Mouse (Mus musculus) heart, embryonic 12.5 days (tissue): ENCODE measurements around the gene Pknox1. TPM values are rescaled to one million over a fixed set of nuclear protein-coding genes. Genes with fewer than 3 reads are reported as not detected.
"Not testable (repeated sequence)": the region's sequence is repeated elsewhere in the genome, so short reads cannot be mapped to it uniquely, and the experiment has no call there.

Source experiments
- ATAC-seq: fragments of 200-750 bp; cut with Nextera tagmentation; 2 replicates; pipeline ENCODE4 v1.8.0; 2017; ENCODE audit warnings: moderate TSS enrichment, moderate library complexity; ENCODE audit not compliant: insufficient number of reproducible peaks, low FRiP score
- H3K27ac ChIP-seq: fragments of 300-500 bp; sonication (generic); 2 replicates; pipeline ENCODE4 v1.5.1; 2016; ENCODE audit warnings: mild to moderate bottlenecking, moderate library complexity; ENCODE audit not compliant: poor library complexity, severe bottlenecking
- H3K27me3 ChIP-seq: fragments of 300-500 bp; sonication (generic); replicated peaks from 2 replicates; pipeline ENCODE4 v1.6.1; 2016; ENCODE audit warnings: mild to moderate bottlenecking, moderate library complexity
- H3K36me3 ChIP-seq: fragments of 300-500 bp; sonication (generic); 2 replicates; pipeline ENCODE4 v1.6.1; 2016; ENCODE audit warnings: mild to moderate bottlenecking, moderate library complexity
- H3K4me1 ChIP-seq: fragments of 300-500 bp; sonication (generic); replicated peaks from 2 replicates; pipeline ENCODE4 v1.6.1; 2016; ENCODE audit warnings: mild to moderate bottlenecking
- H3K4me2 ChIP-seq: fragments of 300-500 bp; sonication (generic); 2 replicates; pipeline ENCODE4 v1.6.1; 2016; ENCODE audit warnings: mild to moderate bottlenecking, moderate library complexity
- H3K4me3 ChIP-seq: fragments of 300-500 bp; sonication (generic); 2 replicates; pipeline ENCODE4 v1.5.1; 2016; ENCODE audit warnings: mild to moderate bottlenecking
- H3K9ac ChIP-seq: fragments of 300-500 bp; sonication (generic); 2 replicates; pipeline ENCODE4 v1.6.1; 2016; ENCODE audit warnings: mild to moderate bottlenecking, moderate library complexity
- H3K9me3 ChIP-seq: fragments of 300-500 bp; sonication (generic); replicated peaks from 2 replicates; pipeline ENCODE4 v1.6.1; 2016; ENCODE audit warnings: mild to moderate bottlenecking, moderate library complexity
- WGBS: fragments of 180-500 bp; shearing (Covaris S2); methylation state at CpG from one replicate; pipeline ENCODE4 v1.1.7; 2016; 5-methylcytosine and 5-hydroxymethylcytosine counted together
- polyA plus RNA-seq: library from polyadenylated mRNA; unstranded; fragments of >200 nt; fragmentation: Nextera tagmentation; extraction: Ambion mirVana; gene quantifications from 2 replicates; pipeline ENCODE4 v1.2.1, GENCODE M21; 2016

Gene Pknox1
- polyA plus RNA-seq, 1 experiment from 2014 or later = 20.2 TPM

DNA sequence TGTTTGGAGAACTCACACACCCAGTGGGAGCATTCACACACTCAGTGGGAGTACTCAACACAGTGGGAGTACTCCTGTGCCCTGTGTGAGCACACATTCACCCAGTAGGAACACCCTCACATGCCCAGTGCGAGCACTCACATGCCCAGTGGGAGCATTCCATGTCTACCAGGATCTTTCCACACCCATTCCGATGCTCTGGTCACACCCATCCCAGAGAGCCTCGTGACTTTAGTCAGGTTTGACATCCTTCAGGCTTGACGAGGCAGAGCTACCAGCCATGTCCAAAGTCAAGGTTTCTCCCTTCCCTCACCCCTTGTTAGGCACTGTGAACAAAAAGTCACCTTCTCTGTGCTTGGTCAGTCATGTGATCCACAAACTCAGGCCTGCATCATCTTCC is 29.2 kb upstream of the Pknox1 start:
- WGBS = 60% methylated on average over 4 of the region's 4 CpGs
- Histone ChIP-seq H3K4me3 (no peak overlapping the region), H3K4me2 (no peak overlapping the region), H3K27ac (peak overlapping the region; percentile 47; the same call in 1 of the 2 replicates), H3K4me1 (peaks cover 11% of the 10 kb centered on the region), H3K9ac (no peak overlapping the region), H3K36me3 (peaks cover 20% of the 10 kb centered on the region), H3K9me3 (no peaks in the 10 kb centered on the region), H3K27me3 (no peaks in the 10 kb centered on the region)
- no peak for ATAC-seq

DNA sequence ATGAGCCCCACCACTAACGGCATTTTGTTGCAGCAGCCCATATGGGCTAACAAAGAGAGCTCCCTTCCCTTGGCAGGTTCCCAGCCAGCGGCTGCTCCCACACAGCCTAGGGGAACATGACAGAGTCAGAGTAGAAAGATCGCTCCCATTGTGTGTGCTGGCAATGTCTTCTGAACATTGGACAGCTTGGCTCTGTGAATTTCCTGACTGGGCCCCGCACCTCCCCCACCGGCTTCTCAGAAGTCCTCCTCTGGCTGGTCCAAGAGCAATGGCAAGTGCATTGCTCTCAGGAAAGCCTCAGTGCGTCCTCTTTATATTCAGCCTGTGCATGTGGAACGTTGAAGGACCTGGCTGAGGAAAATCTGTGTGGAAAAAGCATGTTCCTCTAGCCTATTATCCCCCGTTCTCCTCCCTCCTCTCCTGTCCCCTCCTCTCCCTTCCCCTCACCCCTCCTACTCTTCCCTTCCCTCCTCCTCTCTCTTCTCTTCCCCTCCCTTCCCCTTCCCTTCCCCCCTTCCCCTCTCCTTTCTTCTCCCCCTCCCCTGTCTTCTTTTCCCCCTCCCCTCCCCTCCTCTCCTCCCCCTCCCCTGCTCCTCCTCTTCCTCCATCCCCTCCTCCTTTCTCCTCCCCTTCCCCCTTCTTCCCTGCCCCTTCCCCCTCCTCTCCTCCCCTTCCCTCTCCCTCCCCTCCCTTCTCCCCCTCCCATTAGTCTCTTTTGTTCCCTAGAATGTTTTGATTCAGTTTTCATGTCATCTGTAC is 28.5 kb upstream of the Pknox1 start:
- H3K4me2 ChIP-seq = peak overlapping the region; percentile 6; the same call in 1 of the 2 replicates
- ATAC-seq = peak; percentile 52; the same call in 1 of the 2 replicates
- no peaks in the 10 kb centered on the region for H3K9me3 ChIP-seq
- peaks cover 13% of the 10 kb centered on the region for H3K36me3 ChIP-seq
- no peak overlapping the region for H3K4me3 ChIP-seq
- no peak overlapping the region for H3K9ac ChIP-seq
- H3K27me3 ChIP-seq = no peaks in the 10 kb centered on the region
- H3K4me1 ChIP-seq = peaks cover 11% of the 10 kb centered on the region
- 36% methylated on average over 8 of the region's 8 CpGs for WGBS
- H3K27ac ChIP-seq = peak overlapping the region; percentile 47; the same call in 1 of the 2 replicates

DNA sequence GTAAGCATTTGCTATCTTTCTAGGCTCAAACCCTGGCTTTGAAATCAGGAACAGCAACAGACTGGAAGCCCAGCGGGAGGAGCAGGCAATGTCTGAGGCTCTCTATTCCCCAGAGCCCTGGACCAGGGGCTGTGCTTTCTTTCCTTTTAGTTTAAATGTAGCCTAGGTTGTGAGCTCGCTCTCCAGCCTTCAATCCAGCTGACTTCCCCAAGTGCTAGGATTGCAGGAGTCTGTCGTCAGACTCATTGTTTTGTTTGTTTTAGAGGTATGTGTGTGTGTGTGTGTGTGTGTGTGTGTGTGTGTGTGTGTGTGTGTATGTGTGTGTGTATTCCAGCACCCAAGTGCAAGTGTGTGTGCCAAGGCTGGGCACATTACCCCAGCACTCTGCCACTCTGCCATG is 24.4 kb upstream of the Pknox1 start:
- H3K27me3 ChIP-seq = no peaks in the 10 kb centered on the region
- no peak for ATAC-seq

DNA sequence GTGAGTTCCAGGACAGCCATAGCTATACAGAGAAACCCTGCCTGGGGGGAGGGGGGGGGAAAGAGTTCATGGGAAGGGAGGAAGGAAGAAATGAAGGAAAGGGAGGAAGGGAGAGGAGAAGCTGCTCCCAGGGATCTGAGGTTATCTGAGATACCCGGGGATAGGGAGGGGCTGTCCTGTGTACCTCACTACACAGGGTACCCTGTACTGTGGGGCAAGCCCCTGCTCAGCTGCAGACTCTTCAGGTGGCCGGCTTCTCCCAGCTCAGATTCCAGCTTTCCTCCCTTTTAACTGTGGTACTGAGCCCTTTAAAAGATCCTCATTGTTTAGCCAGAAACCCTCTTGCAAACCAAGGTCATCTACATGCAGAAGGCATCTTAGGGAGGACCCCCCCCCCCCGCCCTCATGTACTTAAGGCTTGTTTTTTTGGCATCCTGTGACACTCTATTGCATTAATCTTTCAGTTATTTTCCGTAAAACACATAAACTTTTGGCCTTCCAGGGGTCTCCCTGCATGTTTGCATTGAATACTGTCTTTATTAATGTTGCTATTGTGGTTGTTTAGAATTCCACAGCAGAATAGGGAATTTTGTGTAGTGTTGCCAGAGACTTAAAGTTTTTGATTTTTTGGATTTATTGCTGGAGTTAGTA is 23.6 kb upstream of the Pknox1 start:
- H3K4me2 ChIP-seq = no peak overlapping the region
- no peak overlapping the region for H3K4me3 ChIP-seq
- H3K27ac ChIP-seq = no peak overlapping the region
- H3K9ac ChIP-seq = no peak overlapping the region
- WGBS = 71% methylated on average over 4 of the region's 4 CpGs
- H3K27me3 ChIP-seq = no peaks in the 10 kb centered on the region
- no peaks in the 10 kb centered on the region for H3K9me3 ChIP-seq
- ATAC-seq = no peak
- H3K4me1 ChIP-seq = peaks cover 11% of the 10 kb centered on the region
- no peaks in the 10 kb centered on the region for H3K36me3 ChIP-seq

More for the DNA sequence above, 24.4 kb upstream of the Pknox1 start:
- Histone ChIP-seq H3K4me1 (peaks cover 19% of the 10 kb centered on the region), H3K9ac (no peak overlapping the region), H3K36me3 (no peaks in the 10 kb centered on the region), H3K27ac (no peak overlapping the region), H3K9me3 (no peaks in the 10 kb centered on the region), H3K4me2 (no peak overlapping the region), H3K4me3 (no peak overlapping the region)
- 49% methylated on average over 3 of the region's 3 CpGs for WGBS

DNA sequence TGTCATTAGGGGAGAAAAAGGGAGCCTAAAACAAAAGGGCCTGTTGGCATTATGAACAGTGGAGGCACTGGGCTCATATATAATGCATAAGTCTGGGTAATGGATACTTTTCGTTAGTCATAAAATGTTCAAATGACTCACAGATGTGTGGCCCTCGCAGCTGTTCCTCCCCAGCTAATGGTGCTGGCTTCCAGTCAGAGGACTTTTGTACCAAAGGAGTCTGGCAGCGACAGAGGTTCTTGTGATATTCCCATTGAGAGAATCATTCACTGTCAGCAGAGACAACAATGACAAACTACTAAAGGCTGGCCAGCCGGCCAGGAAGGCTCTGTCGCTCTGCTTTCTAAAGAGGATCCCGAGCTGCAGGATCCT is 23.1 kb upstream of the Pknox1 start:
- H3K4me1 ChIP-seq = peaks cover 8% of the 10 kb centered on the region
- no peak overlapping the region for H3K4me3 ChIP-seq
- no peak overlapping the region for H3K27ac ChIP-seq
- no peak overlapping the region for H3K9ac ChIP-seq
- no peaks in the 10 kb centered on the region for H3K36me3 ChIP-seq
- 35% methylated on average over 6 of the region's 6 CpGs for WGBS
- 0 out of 2 replicates have a peak, but pooled peaks cover 2% of the 10 kb centered on the region for H3K9me3 ChIP-seq
- ATAC-seq = no peak
- H3K4me2 ChIP-seq = no peak overlapping the region
- no peaks in the 10 kb centered on the region for H3K27me3 ChIP-seq

DNA sequence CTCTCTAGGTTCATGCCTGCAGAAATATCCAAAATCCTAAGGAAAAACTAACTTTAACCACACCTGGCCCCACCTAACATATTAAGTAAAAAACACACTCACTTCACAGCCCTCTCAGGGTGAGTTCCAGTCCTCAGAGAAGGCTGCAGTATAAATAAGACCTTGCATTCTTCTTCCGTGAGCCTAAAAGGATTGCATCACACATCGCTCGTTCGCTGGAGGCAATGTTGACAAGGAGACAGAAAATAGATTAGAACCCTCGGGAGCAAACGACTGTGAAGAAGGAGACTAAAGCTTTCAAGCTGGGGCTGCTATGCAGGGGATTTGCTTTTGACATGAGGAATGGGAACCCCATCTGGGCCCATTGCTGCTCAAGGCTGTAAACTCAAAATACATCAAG is 21.0 kb upstream of the Pknox1 start:
- no peaks in the 10 kb centered on the region for H3K27me3 ChIP-seq
- no peak overlapping the region for H3K4me3 ChIP-seq
- no peak overlapping the region for H3K9ac ChIP-seq
- H3K27ac ChIP-seq = no peak overlapping the region
- H3K4me2 ChIP-seq = no peak overlapping the region
- H3K36me3 ChIP-seq = no peaks in the 10 kb centered on the region
- WGBS = 14% methylated on average over 6 of the region's 6 CpGs
- H3K4me1 ChIP-seq = peaks cover 8% of the 10 kb centered on the region
- no peak for ATAC-seq
- H3K9me3 ChIP-seq = 0 out of 2 replicates have a peak, but pooled peaks cover 4% of the 10 kb centered on the region

DNA sequence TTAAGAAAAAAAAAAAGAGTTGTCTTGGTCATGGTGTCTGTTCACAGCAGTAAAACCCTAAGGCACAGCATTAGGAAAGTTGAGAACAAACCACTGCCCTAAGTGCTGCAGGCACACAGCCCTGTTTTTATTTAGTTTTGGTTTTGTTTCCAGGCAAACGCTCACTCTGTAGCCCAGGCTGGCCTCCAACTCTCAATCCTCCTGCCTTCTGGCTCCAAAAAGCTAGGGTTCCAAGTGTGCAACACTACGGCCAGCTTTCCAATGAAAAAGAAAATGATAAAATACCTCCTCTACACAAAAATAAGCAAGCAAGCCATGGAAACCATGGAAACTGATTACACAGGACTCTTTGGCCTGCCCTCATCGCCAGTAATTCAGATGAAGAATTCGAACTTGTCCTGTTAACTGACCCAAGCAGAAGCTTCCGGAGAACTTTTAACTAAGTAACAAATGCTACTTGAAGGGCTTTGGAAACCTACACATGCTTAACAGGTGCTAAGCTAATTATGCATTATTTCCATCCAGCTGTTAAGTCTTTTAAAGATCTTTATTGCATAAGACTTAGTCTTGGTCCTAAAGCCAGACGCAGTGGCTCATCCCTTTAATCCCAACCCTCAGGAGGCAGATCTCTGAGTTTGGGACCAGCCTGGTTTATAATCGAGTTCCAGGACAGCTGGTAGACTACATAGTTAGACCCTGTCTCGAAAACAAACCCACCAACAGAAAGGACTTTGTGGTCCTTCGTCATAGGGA is 17.9 kb upstream of the Pknox1 start:
- Histone ChIP-seq H3K4me1 (peaks cover 8% of the 10 kb centered on the region), H3K36me3 (no peaks in the 10 kb centered on the region), H3K27ac (no peak overlapping the region), H3K9ac (no peak overlapping the region), H3K9me3 (0 out of 2 replicates have a peak, but pooled peaks cover 12% of the 10 kb centered on the region), H3K27me3 (no peaks in the 10 kb centered on the region), H3K4me2 (no peak overlapping the region), H3K4me3 (no peak overlapping the region)
- ATAC-seq = no peak
- WGBS = 84% methylated on average over 9 of the region's 9 CpGs

DNA sequence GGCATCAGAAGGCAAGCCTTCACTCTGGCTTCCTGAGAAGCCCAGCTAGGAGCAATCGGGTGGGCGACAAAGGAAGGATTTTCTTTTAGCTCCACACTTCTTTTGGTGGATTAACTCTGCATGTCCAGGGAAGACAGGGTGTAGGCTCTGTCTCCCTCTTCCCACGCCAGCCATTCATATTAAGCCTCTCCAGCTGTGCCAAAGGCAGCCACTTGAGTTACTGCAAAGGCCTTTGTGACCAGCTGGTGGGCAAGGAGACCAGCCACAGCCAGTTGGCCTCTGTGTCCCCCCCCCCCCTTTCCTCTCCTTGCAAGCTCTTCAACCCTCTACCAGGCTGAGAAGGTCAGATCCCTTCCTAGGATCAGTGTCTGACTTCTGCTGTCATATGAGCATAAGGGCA is 16.6 kb upstream of the Pknox1 start:
- WGBS = 77% methylated on average over 3 of the region's 3 CpGs
- H3K27me3 ChIP-seq = no peaks in the 10 kb centered on the region
- H3K4me2 ChIP-seq = no peak overlapping the region
- no peak overlapping the region for H3K4me3 ChIP-seq
- no peaks in the 10 kb centered on the region for H3K36me3 ChIP-seq
- H3K9me3 ChIP-seq = 0 out of 2 replicates have a peak, but pooled peaks cover 18% of the 10 kb centered on the region
- H3K4me1 ChIP-seq = peaks cover 8% of the 10 kb centered on the region
- no peak overlapping the region for H3K9ac ChIP-seq
- no peak overlapping the region for H3K27ac ChIP-seq
- no peak for ATAC-seq

DNA sequence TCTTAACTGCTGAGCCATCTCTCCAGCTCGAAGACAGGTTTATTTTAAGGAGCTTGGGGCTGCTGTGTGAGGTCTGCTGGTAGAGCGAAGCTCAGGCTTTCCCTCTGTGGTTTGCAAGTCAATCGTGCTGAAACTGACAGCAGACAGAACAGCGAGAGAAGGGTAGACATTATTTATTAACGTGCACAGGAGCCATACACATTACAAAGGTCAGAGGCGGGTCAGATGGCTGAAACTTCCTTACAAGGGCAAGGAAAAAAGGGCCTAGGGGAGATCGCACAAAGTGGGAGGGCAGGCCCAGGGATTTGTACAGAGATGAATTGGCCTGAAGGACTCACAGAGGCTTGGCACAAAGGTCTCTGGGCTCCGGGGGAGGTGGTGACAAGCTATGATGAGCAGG is 15.1 kb upstream of the Pknox1 start:
- H3K27me3 ChIP-seq = no peaks in the 10 kb centered on the region
- no peak for ATAC-seq
- H3K4me2 ChIP-seq = no peak overlapping the region
- H3K9me3 ChIP-seq = 0 out of 2 replicates have a peak, but pooled peaks cover 18% of the 10 kb centered on the region
- no peaks in the 10 kb centered on the region for H3K4me1 ChIP-seq
- H3K36me3 ChIP-seq = no peaks in the 10 kb centered on the region
- 53% methylated on average over 8 of the region's 8 CpGs for WGBS
- H3K27ac ChIP-seq = no peak overlapping the region
- no peak overlapping the region for H3K9ac ChIP-seq
- H3K4me3 ChIP-seq = no peak overlapping the region

DNA sequence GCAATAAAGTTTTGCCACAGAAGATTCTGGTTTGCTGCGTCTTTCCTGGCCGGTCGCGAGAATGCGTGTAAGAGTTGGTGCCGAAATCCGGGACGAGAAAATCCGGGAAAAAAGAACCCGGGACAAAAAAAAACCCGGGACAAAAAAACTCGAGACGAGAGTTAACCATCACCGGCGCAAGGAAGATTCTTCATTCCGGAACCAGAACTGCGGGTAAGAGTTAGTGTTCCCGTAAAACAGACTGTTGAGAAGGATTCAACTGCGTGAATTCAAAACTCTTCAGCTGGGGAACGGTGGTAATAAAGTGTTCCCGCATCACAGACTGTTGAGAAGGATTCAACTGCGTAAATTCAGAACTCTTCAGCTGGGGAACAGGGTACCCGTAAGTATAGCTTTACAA is 11.9 kb upstream of the Pknox1 start:
- not testable (repeated sequence) for H3K36me3 ChIP-seq, H3K4me2 ChIP-seq, H3K4me1 ChIP-seq, H3K27ac ChIP-seq, H3K4me3 ChIP-seq, H3K9ac ChIP-seq, H3K27me3 ChIP-seq, ATAC-seq
- 0 out of 2 replicates have a peak, but pooled peaks cover 14% of the 10 kb centered on the region for H3K9me3 ChIP-seq
- WGBS = 91% methylated on average over 23 of the region's 23 CpGs

DNA sequence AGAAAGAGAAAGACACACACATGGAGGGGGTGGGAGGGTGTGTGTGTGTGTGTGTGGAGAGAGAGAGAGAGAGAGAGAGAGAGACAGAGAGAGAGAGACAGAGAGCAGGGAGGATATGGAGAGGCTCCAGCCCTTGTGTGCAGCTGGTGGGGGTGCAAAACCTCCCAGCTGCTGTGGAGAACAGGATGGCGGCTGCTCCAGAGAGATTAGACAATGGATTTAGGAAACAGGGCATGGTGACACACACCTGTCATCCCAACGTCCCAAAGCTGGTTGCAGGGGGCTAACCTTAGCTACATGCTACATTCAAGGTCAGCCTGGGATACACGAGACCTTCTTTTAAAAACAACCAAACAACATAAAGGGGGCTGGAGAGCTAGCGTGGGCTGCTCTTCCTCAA is 8.3 kb upstream of the Pknox1 start:
- H3K27ac ChIP-seq = no peak overlapping the region
- 63% methylated on average over 4 of the region's 4 CpGs for WGBS

More for the DNA sequence above, 8.3 kb upstream of the Pknox1 start:
- Histone ChIP-seq H3K9ac (no peak overlapping the region), H3K36me3 (no peaks in the 10 kb centered on the region), H3K9me3 (0 out of 2 replicates have a peak, but pooled peaks cover 5% of the 10 kb centered on the region), H3K4me2 (no peak overlapping the region), H3K4me1 (peaks cover 12% of the 10 kb centered on the region), H3K27me3 (no peaks in the 10 kb centered on the region), H3K4me3 (no peak overlapping the region)
- no peak for ATAC-seq
